Mouse (Mus musculus) left cerebral cortex, postnatal 4 days (tissue): ENCODE results near the gene Efnb2. TPM values are rescaled to one million over a fixed set of nuclear protein-coding genes. Genes with fewer than 3 reads are reported as not detected.

Source experiments
- DNase-seq: peaks from one replicate; pipeline ENCODE4 v3.0.0-alpha.2; 2022
- intact Hi-C: fragments of 180-260 bp; cut with DNase I; formaldehyde crosslinking; loops from one replicate; pipeline ENCODE4 v1.15.1; 2025
- total RNA-seq, 2 experiments: library from RNA; stranded (reverse); gene quantifications; 2 replicates each; pipeline ENCODE4 v1.2.3; 2021

The Efnb2 gene
- total RNA-seq, 2 experiments from 2014 or later, result 151 to 153 TPM

DNA sequence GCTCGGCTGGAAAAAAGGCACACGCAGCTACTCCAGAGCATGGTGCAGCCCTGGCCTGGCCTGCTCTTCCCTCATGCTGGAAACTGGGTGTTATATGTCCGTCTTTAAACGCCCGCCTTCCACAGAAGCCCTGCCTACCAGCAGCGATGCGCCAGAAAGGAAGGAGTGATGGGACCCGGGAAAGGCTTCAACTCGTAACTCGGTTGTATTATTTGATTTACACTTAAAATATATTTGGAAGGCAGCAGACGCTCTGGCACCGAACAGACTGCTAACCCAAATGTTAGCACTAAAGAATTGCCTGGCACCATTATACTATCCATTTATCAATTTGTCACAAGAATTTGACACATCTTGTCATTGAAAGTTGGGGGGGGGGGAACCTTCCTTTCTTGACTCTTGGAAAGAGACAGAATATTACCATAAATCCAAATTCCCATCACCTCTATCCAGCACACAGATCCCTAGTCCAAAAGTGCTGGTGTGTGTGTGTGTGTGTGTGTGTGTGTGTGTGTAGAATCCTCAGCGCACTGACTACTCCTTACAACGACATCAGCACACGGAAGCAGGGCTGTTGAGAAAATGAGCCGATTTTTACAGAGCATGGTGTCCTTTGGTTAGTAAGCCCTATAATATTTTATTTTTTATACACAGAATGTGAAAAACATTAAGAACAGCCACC, 39.7 kb downstream of the Efnb2 start:
- peak; percentile 14 for DNase-seq
- intact Hi-C loops, result loop anchor here (5.0 kb wide), 1 partner anchor 36 kb away; no protein-coding TSS in a partner anchor

DNA sequence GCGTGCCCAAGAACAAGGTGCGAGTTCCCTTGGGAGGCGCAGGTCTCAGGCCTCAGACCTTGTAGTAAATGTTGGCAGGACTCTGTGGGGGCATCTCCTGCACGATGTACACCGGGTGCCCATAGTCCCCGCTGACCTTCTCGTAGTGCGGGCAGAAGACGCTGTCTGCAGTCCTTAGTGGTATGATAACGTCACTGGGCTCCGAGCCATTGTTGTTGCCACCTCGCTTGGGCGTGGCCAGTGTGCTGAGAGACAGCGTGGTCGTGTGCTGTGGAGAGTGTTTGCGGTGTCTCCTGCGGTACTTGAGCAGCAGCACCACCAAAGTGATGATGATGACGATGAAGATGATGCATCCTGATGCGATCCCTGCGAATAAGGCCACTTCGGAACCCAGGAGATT, 40.5 kb downstream of the Efnb2 start:
- DNase-seq, result peak; percentile 27
- intact Hi-C loops, result loop anchor here (5.0 kb wide), 1 partner anchor 37 kb away; no protein-coding TSS in a partner anchor

GRCm38 (mm10) chr8:8619221-8620194, 41.5 kb downstream of the Efnb2 start:
- intact Hi-C loops, result loop anchor here (5.0 kb wide), 1 partner anchor 38 kb away; no protein-coding TSS in a partner anchor
- DNase-seq, result no peak

DNA sequence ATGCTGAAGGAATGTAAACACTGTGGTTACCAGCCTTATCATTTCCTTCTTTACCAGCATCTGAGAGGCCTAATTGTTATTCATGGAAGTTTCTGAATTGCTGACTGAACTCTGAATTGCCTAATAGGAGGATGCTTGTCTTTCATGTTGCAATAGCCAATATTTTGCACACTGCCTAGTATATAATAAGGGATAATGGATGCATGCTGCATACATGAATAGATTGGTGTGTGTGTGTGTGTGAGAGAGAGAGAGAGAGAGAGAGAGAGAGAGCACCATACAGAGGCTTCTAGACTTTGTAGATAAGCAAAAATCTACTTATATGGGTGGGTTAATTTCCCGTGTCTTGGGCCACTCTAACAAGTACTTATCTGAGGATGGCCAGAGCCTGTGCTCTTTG, 47.2 kb downstream of the Efnb2 start:
- intact Hi-C loops, result no loop called here
- DNase-seq, result no peak

- intact Hi-C loops, result no loop called here
Measured at GRCm38 (mm10) chr8:8611928-8612327, 49.1 kb downstream of the Efnb2 start.

GRCm38 (mm10) chr8:8609791-8610190, 51.3 kb downstream of the Efnb2 start:
- intact Hi-C loops, result no loop called here
- DNase-seq, result no peak

More at GRCm38 (mm10) chr8:8611928-8612327, 49.1 kb downstream of the Efnb2 start:
- DNase-seq, result no peak

DNA sequence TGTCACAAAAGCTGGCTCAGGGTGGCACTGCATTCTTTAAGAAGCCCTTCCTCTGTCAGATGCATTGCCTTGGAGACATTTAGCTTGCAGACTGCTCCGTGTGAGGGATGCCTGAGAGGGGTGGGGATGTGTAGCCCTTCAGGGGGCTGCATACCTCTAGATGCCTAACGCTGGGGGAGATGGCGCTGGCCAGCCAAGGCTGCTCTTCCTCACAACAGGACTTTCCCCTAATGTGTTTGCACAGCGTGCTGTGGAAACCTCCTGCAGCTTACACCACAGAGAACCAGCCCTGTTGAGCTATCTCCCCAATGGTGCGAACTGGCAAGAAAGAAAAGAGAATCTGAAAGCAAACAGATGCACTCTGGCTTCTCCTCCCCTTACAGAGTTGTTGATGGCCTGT, 51.9 kb downstream of the Efnb2 start:
- no peak for DNase-seq
- intact Hi-C loops, result no loop called here

DNA sequence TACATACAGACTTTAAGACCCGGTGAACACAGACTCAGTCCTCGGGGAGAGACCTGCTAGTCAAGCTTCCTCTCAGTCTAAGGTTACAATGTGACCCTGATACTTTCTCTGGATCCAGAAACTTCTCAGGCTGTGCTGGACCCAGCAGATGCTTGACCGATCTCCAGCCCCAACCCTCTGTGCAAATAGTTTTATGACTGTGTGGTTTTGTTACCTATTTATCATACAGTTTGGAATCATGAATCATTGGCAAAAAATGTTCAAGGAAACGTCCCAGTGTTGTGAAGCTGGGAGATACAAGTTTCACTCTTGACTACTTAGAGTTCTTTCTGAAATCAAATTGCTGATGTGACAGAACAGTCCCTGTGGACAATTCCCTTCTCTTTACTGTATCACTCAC, 55.4 kb downstream of the Efnb2 start:
- no peak for DNase-seq
- intact Hi-C loops, result no loop called here

GRCm38 (mm10) chr8:8603875-8604274, 57.2 kb downstream of the Efnb2 start:
- intact Hi-C loops, result no loop called here
- no peak for DNase-seq

DNA sequence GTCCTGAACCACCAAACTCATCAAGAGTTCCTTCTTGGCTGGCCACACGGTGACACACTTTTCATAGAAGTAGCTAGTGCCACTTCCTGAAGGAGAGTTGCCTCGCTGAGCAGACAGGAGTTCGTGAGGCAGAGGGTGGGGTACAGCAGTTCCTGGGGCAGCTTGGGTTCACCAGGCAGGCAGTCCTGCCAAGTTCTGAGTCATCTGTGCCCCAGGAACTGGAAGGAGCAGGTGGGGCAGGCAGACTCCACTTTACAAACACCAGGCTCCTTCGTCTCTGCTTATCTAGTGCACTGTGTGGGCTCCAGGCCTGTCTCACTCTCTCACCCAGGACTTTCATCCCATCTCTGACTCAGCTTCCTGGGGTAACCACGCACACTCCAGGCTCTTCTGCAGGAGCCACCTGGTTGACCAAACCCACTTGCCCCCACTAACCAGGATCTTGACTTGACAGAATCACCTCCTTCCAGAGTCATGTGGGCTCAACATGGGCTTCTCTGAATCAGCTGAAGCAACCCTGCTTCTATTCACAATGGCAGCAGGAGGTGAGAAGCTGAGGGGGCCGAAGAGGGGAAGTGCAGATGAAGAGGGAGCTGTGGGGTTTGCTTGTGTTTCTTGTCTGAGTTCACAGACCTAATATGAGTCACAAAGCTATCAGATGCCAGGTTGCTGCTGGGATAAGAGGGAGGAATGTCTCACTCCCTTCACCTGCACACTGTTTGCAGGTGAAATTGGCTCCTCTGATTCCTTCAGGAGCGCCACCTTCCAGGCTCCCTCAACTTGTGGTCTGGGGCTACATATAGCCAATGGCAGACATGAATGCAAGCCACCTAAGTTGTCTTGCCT, 58.2 kb downstream of the Efnb2 start:
- DNase-seq, result no peak
- intact Hi-C loops, result no loop called here

GRCm38 (mm10) chr8:8599931-8600330, 61.1 kb downstream of the Efnb2 start:
- DNase-seq, result no peak
- intact Hi-C loops, result no loop called here

DNA sequence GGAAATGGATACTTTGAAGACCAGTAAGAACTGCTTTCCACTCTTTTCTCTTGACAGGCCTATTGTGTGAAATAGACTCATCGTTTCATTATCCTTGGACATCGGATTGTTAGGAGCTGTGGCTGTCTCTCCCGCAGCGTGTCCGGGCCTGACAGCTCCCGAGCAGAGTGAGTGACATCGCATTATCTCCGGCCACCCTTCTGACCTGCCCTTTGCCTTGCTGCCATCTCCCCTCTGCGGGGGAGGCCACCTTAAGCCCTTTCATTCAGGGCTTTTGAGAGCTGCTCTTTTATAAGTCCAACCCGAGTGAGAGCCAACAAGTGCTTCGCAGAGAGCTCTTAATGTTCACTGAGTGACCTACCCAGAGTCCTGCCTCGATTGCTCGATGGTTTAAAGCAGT, 63.6 kb downstream of the Efnb2 start:
- DNase-seq, result no peak
- intact Hi-C loops, result no loop called here

GRCm38 (mm10) chr8:8595831-8596611, 65.0 kb downstream of the Efnb2 start:
- intact Hi-C loops, result no loop called here
- no peak for DNase-seq

DNA sequence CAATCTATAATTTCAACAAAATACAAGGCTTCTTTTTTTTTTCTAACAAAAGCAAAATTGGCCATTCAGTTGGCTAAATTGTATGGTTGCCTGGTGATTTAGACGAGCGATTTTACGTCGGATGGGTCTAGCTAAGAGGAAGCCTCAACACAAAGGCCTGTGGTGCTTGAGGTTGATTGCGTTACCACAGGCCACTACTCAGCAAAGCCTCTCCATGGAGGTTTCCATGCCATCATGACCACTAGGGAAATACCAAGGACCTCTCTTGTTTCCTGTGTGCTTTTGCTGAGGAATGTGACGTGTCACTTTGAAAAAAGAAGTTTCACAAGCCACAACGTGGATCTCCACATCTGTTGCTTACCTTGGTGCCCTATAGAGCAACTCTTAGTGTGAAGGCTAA, 67.2 kb downstream of the Efnb2 start:
- intact Hi-C loops, result no loop called here
- no peak for DNase-seq

DNA sequence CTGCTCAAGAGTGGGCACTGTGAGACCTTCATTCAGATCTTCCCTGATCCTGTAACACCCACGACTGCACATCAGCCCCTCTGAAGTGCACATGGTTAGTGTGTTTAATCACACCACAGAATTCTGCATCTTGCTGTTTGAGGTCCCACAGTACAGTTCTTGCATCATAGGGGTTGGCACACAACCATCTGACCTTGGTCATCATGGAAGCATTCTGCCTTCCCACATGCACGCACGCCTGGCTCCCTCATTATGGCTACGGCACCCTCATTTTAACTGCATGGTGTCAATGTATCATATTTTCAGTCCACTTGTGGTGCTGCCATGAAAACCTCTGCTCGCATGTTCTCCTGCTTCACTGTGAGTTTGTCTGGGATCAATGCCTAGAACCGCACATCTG, 67.7 kb downstream of the Efnb2 start:
- DNase-seq, result no peak
- intact Hi-C loops, result no loop called here

- intact Hi-C loops, result no loop called here
- no peak for DNase-seq
Measured at GRCm38 (mm10) chr8:8592331-8592730, 68.7 kb downstream of the Efnb2 start.

- no peak for DNase-seq
- intact Hi-C loops, result no loop called here
Measured at GRCm38 (mm10) chr8:8583981-8584377, 77.1 kb downstream of the Efnb2 start.

GRCm38 (mm10) chr8:8583290-8583980, 77.6 kb downstream of the Efnb2 start:
- no peak for DNase-seq
- intact Hi-C loops, result no loop called here

- intact Hi-C loops, result no loop called here
Measured at GRCm38 (mm10) chr8:8577770-8578303, 83.2 kb downstream of the Efnb2 start.

More at GRCm38 (mm10) chr8:8577770-8578303, 83.2 kb downstream of the Efnb2 start:
- DNase-seq, result no peak
